In genomic region chr10:81481605-81482532, GRCm38 (mm10) we compare ENCODE assay signal across 1 mouse cellular context.
TF ChIP-seq lines count a peak whose summit lies in the region.

No protein-coding gene starts in this region.

TF ChIP-seq in CH12.LX, 34 proteins besides CTCF, POLR2A, EP300 and RAD21:
- TF ChIP-seq ETS1 (conservative IDR thresholded peaks at IDR 0.05; ENCODE audit: low read depth, low read length) (no peak), POLR2AphosphoS2 (IDR thresholded peaks at IDR 0.05; ENCODE audit: low read depth, low read length) (no peak), CHD1 (IDR thresholded peaks at IDR 0.05; ENCODE audit: low read depth, low read length) (no peak), GABPA (IDR thresholded peaks at IDR 0.05; ENCODE audit: insufficient replicate concordance, low read depth, low read length) (no peak), ZNF384 (IDR thresholded peaks at IDR 0.05; ENCODE audit: low read depth, low read length) (no peak), TBP (conservative IDR thresholded peaks at IDR 0.05; ENCODE audit: low read depth, low read length) (no peak), IRF4 (IDR thresholded peaks at IDR 0.05; ENCODE audit: low read depth, low read length) (no peak), TCF12 (IDR thresholded peaks at IDR 0.05; ENCODE audit: low read depth, low read length) (no peak), MAFK (IDR thresholded peaks at IDR 0.05; ENCODE audit: insufficient replicate concordance, low read length) (no peak), PAX5 (IDR thresholded peaks at IDR 0.05; ENCODE audit: low read length) (no peak), JUN (IDR thresholded peaks at IDR 0.05; ENCODE audit: insufficient read depth, low read depth, low read length) (no peak), USF1 (IDR thresholded peaks at IDR 0.05; ENCODE audit: low read depth, low read length) (no peak)
